Mouse (Mus musculus) thymus, postnatal 25 days (tissue): ENCODE measurements around the gene Gtf2ird1.

ENCODE experiments used
- DNase-seq: peaks from one replicate; pipeline ENCODE4 v3.0.0; 2022

The Gtf2ird1 gene

GRCm38 (mm10) chr5:134441105-134441504 is 15.4 kb downstream of the Gtf2ird1 start:
- no peak for DNase-seq

GRCm38 (mm10) chr5:134440098-134440497 is 16.4 kb downstream of the Gtf2ird1 start:
- no peak for DNase-seq

GRCm38 (mm10) chr5:134439481-134439880 is 17.0 kb downstream of the Gtf2ird1 start:
- DNase-seq, result no peak

- no peak for DNase-seq
Observed at GRCm38 (mm10) chr5:134438676-134439425, 17.7 kb downstream of the Gtf2ird1 start.

GRCm38 (mm10) chr5:134437459-134437827 is 19.1 kb downstream of the Gtf2ird1 start:
- DNase-seq, result no peak

GRCm38 (mm10) chr5:134436782-134437458 is 19.6 kb downstream of the Gtf2ird1 start:
- DNase-seq, result no peak

- no peak for DNase-seq
Observed at GRCm38 (mm10) chr5:134435836-134436331, 20.6 kb downstream of the Gtf2ird1 start.

GRCm38 (mm10) chr5:134433137-134433536 is 23.4 kb downstream of the Gtf2ird1 start:
- no peak for DNase-seq

GRCm38 (mm10) chr5:134430087-134430486 is 26.4 kb downstream of the Gtf2ird1 start:
- no peak for DNase-seq

GRCm38 (mm10) chr5:134427664-134428063 is 28.9 kb downstream of the Gtf2ird1 start:
- DNase-seq, result no peak

GRCm38 (mm10) chr5:134425601-134426000 is 30.9 kb downstream of the Gtf2ird1 start:
- DNase-seq, result no peak

GRCm38 (mm10) chr5:134423930-134424329 is 32.6 kb downstream of the Gtf2ird1 start:
- no peak for DNase-seq

- DNase-seq, result no peak
Observed at GRCm38 (mm10) chr5:134423372-134423771, 33.1 kb downstream of the Gtf2ird1 start.

GRCm38 (mm10) chr5:134422265-134422925 is 34.1 kb downstream of the Gtf2ird1 start:
- DNase-seq, result no peak

GRCm38 (mm10) chr5:134421061-134421460 is 35.5 kb downstream of the Gtf2ird1 start:
- DNase-seq, result no peak

GRCm38 (mm10) chr5:134419700-134420099 is 36.8 kb downstream of the Gtf2ird1 start:
- DNase-seq, result no peak

GRCm38 (mm10) chr5:134418315-134419074 is 38.0 kb downstream of the Gtf2ird1 start:
- no peak for DNase-seq

GRCm38 (mm10) chr5:134412341-134412740 is 44.2 kb downstream of the Gtf2ird1 start:
- DNase-seq, result no peak

- no peak for DNase-seq
Observed at GRCm38 (mm10) chr5:134410307-134410836, 46.1 kb downstream of the Gtf2ird1 start.

GRCm38 (mm10) chr5:134409606-134410306 is 46.8 kb downstream of the Gtf2ird1 start:
- no peak for DNase-seq

- DNase-seq, result no peak
Observed at GRCm38 (mm10) chr5:134408119-134408518, 48.4 kb downstream of the Gtf2ird1 start.

- no peak for DNase-seq
Observed at GRCm38 (mm10) chr5:134401841-134402240, 54.7 kb downstream of the Gtf2ird1 start.
